Mouse (Mus musculus) adrenal gland, postnatal 4 days (tissue): Measurements from ENCODE around the gene Ctso. TPM values are rescaled to one million over a fixed set of nuclear protein-coding genes. Genes with fewer than 3 reads are reported as not detected.

Source experiments
- DNase-seq, 2 experiments: peaks; one replicate each; pipeline ENCODE4 v3.0.0; 2021 to 2022; ENCODE audit warnings: low spot score in 2 of 2, mixed read lengths in 2 of 2
- total RNA-seq, 2 experiments: library from RNA; stranded (reverse); gene quantifications; 2 replicates each; pipeline ENCODE4 v1.2.3; 2021

Gene Ctso
- total RNA-seq, 2 experiments from 2014 or later: 50.8 to 54.8 TPM

DNA sequence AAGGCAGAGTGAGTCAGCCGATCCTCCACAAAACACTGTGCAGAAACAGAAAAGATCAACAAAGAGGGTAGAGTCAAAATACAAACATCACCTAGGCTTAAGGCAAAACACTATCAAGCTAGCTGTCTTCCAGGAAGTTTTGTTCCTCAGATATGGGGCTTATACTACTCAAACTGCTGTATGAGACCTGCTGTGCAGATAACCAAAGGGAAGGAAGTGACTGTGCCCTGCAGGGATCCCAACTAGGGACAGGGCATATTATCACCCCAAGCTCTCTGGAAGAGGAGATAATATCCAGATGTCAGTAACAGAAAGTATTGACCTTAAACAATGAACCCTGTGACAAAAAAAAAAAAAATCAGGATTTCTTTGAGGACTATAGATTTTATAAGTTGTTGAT lies 16.6 kb downstream of the Ctso start:
- no peak for DNase-seq

DNA sequence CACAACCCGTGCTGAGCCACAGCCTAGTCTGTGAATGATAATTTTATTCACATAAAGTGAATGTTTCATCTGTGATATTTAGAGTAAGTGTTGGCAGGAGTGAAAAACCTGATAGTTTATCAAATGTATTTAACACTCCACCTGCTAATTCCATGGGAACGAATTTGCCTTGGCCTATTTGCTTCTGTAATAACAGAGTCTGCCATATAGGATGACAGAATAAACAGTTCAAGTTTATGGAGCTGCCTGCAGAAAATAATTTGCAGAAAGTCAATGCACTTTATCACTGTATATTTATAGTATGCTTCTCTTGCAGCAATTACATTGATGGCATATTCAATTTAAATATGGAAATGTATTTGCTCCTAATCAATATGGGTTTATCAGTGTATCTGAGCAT lies 19.4 kb downstream of the Ctso start:
- no peak for DNase-seq

DNA sequence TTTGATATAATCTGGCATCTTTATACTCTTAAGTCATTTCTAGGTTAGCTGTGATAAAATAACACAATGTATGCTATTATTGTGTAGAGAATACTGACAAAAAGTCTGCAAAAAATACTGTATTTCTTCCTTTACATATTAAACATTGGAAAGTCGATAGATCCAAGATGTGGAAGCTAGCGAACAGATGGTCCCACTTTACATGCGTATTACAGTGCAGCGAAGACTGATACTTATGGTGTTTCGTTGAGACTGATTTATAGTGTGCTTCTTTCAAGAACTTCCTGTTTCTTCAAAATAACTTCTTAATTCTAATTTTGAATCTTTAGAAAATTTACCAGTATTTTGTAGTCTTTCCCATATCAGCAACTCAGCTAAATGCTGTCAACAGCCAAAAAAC lies 25.1 kb downstream of the Ctso start:
- no peak for DNase-seq

DNA sequence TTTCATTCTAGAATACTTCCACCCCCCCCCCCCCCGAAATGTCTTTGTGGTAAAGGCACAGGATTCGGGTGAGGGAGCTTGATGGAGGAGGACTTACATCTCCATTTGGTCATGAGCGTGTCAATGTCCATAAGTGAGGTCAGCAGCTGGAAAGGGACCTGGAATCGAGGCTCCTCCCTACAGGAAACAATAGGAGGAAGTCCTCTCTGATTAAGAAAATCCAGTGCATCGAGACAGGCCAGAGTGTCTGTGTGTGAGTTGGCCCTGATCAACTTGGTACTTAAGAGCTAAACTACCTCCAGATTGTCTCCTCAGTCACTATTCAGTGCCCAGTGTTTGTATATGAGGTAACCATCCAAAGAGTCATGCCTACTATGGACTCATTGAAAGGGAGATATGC lies 28.9 kb downstream of the Ctso start:
- no peak for DNase-seq

DNA sequence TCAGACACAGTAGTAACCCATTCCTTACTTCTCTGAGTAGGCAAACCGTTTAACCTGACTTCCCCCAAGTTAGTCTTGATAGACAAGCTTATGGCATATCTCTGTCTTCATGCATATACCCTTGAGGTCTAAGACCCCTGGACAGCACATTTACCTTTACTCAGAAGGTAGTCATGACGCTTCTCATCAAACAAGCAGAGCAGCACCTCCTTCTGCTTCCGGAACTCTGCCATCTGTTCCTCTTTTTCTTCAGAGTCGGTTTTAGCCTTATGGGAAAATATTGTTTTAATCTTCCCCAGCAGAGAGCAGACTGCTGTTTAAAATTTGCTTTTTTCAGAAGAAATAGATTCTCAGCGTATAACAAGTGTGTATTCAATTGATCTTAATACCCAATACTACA lies 31.4 kb downstream of the Ctso start:
- DNase-seq: no peak

DNA sequence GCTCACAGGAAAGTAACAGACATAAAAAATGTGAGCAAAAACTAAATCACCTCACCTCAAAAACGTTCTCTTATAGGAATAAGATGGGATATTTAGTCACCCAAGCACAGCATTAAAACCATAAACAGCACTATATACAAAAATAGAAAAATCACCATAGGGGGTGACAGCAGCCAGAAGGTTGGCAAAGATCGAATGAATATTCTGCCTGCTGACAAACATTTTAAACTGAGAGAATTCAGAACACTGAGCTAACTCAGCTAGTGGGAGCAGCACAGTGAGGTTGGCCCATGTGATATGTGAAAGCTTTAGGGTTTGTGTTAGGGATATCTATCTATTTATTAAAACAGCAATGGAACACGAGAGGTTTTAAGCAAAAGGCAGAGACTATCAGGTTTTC lies 32.2 kb downstream of the Ctso start:
- no peak for DNase-seq

DNA sequence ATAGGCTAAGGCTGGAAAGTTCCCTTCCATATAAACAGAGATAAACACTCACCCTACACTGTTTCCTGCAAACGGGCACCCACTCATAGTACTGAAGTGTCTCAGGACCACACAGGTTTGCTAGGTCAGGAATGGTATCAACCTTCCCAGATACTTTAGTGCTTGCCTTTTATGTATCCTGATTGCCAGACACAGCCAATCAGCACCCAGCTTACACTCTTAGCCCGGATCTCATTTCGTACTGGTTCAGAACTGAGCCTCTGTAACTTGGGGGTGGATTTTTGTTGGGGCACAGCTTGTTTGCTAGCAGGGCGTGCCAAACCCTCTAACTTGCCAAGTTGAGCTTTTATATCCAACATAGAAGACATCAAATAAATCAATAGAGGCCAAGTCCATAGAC lies 43.2 kb downstream of the Ctso start:
- no peak for DNase-seq

DNA sequence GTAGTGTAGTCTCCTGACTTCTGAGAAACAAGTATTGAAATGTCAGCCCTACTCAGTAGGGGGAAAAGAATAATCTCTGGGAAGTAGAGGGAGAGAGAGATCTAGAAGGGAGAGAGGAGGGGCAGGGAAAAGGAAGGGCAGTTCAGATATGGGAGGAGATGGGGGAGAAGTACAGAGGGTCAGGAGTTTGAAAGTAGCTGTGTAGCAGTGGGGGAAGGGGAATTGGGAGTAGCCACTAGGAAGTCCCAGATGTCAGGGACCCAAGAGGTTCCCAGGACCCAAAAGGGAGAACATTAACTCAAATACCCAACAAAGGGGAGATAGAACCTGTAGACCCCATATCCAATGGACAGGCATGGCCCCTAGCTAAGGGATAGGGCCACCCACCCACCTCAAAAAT lies 43.7 kb downstream of the Ctso start, which contains the start of gene Tdo2:
TSS of gene Tdo2 (minus strand) at position 101 of the 400 bp plus-strand sequence.
- DNase-seq: no peak

DNA sequence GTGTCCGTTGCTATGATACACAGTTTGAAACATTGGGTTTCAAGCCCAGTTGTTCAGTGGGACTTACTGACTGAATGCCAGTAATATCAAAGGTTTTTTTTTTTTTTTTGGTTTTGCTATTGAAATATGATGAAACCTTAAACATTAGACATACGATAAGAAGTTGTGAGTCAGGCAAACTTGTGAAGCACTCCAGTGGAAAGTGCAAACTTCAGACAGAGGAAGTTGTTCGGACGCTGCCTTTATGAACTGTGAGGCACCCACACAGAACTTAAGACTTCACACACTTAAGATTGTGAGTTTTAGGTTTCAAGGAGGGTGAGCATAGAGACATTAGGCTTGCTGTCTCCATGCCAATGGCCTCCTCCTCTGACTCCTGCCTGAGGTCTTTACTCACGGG lies 49.2 kb downstream of the Ctso start:
- DNase-seq: no peak

DNA sequence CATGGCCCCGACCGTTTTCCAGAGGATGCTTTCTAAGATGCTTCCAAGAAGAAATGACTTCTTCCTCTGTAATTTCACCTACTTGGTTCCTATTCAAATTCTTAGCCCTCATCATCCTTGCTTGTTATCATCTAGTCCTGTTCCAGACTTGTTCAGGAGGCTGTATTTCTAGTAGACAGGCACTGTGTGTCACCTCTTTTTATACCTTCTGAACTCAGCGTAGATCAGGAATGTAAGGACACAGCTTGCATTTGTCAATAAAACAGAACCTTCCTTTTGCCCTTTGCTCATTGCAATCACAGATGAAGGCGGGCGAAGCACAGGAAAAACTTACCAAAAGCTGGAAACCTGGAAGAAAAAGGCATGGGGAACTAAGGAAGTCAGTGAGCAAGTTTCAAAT lies 49.6 kb downstream of the Ctso start, which contains the start of gene Asic5:
TSS of gene Asic5 (plus strand) at position 301 of the 400 bp plus-strand sequence.
- no peak for DNase-seq

DNA sequence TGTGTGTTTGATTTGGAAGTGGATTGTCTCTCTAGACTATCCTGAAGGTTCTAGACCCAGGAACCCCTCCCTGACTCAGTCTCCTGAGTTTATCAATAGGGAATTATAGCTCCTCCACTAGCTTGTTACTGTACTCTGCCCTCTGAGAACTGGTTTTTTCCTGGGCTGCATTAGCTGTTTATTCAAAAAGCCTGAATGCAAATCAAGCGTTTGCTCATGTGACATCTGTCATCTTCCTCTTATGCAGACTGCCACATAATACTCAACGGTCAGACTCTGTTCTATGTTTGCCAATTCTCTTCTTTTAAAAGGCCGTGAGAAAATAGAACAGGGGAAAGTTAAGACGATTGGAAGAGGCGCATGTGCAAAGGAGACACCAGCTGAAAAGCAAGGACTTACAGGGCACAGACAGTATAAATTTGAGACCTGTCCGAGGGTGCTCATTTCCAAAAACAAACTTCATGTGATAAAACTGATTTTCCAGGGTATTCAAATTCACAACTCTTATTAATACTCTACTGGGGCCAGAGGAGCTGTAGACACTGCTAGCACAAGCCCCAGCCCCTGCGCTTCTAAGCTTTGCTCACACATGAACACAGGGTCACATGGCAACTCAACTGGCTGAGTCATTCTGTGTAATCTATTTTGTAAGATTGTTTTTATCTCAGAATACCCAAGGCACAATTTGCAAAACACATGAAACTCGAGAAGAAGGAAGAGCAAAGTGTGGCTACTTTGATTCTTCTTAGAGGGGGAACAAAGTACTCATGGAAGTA lies 50.9 kb downstream of the Ctso start:
- no peak for DNase-seq

DNA sequence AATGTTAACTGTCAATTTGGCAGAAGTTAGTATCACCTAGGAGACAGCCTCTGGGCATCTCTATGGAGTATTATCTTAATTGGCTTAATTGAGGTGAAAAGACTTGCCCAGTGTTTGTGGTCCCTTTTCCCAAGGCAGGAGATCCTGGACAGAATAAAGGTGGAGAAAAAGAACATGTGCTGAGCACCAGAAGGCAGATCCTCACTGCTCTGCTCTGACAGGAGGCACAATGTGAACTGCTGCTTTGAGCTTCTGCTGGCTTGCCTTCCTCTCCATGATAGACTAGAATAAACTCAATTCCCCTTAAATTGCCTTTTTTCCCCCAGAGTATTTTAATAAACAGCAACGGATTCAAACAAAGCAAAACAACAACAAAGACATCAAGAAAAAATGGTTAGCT lies 52.7 kb downstream of the Ctso start:
- no peak for DNase-seq

DNA sequence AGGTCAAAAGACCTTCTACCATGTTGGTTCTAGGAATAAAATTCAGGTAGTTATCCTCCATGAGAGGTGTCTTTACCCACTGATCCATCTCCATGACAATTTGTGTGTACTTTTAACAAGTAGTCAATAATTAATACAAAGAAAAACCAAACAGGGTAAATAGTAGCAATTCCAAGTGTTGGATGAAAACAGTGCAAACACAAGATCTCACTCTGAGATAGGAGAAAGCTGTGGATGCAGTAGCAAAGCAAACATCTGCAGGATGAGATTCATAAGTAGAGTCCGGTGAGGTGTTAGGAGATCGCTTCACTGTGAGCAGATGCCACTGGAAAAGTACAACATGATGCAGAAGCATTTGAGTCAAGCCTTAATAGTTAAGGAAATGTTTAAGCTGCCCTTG lies 53.7 kb downstream of the Ctso start:
- DNase-seq: no peak

DNA sequence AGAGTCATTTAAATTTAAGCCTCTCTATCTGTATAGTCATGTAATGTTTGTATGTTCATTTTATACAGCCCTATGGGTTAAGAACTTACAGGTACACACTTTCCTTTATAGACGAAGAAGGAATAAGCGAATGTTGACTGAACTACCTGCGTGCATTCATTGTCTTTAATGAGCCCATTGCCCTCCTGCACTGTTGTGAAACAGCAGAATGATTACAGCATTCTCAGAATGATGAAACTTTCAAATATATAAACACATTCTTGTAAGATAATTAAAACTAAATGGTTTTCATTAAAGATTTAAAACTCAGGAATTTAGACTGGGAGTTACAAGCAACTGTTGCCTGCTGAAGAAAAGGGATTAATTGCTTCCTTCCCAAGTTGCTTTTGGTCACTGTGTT lies 55.2 kb downstream of the Ctso start:
- no peak for DNase-seq

DNA sequence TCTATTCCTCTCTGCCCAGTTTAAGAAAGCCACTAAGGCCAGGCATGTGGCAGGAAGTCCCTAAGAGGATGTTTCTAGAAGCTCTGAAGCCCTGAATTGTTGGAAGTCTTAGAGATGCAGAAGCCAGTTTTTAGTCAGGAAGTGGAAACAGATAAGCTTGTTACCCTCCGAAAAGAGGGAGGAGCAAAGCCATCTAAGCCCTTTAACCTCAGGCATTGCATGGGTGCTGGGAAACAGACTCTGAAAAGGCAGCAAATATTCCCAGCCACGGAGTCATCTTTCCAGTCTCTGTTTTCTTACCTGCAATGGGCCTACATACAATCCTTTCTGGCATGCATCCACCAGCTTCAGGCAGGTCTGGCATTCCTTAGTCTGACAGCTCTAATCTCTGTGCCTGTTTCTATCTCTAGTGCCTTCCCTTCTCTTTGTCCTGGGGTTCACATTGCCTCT lies 57.3 kb downstream of the Ctso start:
- DNase-seq: no peak

DNA sequence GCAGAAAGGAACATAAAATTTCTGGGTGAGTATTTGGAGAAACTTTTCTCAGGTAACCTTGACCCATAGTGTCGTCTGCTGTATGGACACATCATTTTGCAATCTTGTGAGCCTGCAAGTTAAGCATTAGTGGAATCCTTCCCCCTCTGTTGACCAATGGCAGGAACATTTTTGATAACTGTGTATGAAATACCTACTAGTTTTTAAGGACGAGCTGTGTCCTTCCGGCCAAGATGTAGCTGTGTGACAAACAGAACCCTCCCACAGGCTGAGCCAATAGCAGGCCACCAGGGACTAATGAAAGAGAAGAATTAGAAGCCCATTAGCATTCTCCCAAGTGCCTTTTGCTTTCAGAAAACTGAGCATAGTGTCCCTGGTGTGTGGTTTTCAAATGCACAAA lies 58.1 kb downstream of the Ctso start:
- DNase-seq: no peak

DNA sequence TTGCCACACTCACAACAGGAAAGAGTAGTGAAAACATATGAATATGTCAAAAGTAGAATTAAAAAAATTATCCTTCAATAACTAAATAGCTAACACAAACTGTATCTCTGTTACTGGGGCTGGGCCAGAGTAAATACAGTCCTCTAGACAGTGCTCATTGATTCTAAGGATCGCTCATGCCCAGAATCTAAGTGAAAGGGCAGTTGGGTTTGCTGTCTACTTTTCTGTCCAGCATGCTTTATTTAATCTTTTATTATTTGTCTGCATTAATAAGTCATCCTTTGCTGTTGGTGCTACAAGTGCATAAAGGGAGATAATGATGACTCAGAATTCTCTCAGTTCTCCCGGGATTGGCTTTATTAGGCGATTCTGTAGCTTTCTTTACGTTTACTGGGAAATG lies 63.0 kb downstream of the Ctso start:
- DNase-seq: no peak

DNA sequence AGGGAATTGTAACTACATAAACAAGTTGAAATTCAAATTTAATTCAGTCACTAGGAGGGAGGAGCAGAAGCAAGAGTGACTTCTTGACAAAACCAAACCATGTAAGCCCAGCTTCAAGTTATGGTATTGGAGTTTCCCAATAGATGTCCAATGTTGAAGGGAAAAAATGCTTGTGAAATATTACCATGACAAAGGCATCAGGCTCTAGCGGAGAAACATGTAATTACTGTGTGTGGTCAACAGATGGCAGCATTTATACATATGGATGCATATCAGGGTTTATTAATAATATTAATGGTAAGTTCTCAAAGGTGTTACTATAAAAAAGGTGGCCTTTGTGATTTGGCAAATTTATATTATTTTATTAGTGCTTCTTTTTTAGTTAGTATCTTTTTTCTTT lies 63.6 kb downstream of the Ctso start:
- DNase-seq: no peak

Other genes with a start within 250 kb of the Ctso start
- gene Tdo2, start 43.6 kb downstream of the Ctso start, total RNA-seq: 1 to 10 TPM in 1 of 2 experiments, under 1 TPM in 1; 0.22 to 4.4 TPM
- under 1 TPM in 1 of 2 experiments, not detected in 1; 0.28 TPM for gene Asic5, start 49.7 kb downstream of the Ctso start, total RNA-seq
- gene Gucy1b1, start 142.1 kb downstream of the Ctso start, total RNA-seq: 10 to 100 TPM; 19.6 to 19.9 TPM
- 10 to 100 TPM; 71.1 to 89.8 TPM for gene Gucy1a1, start 213.2 kb downstream of the Ctso start, total RNA-seq